Mouse (Mus musculus) thymus, adult 2 months (tissue): Measurements from ENCODE around the gene Creld1. TPM values are rescaled to one million over a fixed set of nuclear protein-coding genes. Genes with fewer than 3 reads are reported as not detected.

Source experiments
- DNase-seq: peaks from one replicate; pipeline ENCODE4 v3.0.0; 2021
- H3K27ac ChIP-seq: fragments of 200-500 bp; 2 replicates; pipeline ENCODE4 v1.5.1; 2012; ENCODE audit warnings: low read length, control low read depth; ENCODE audit not compliant: control insufficient read depth, insufficient read depth
- H3K27me3 ChIP-seq: fragments of 200-500 bp; 2 replicates; pipeline ENCODE4 v1.6.1; 2012; ENCODE audit warnings: mild to moderate bottlenecking, low read length, moderate library complexity, mixed read lengths; ENCODE audit not compliant: control insufficient read depth, insufficient read depth
- H3K36me3 ChIP-seq: fragments of 200-500 bp; 2 replicates; pipeline ENCODE4 v1.6.1; 2012; ENCODE audit warnings: mild to moderate bottlenecking, low read length, moderate library complexity; ENCODE audit not compliant: control insufficient read depth, insufficient read depth
- H3K4me1 ChIP-seq: fragments of 200-500 bp; replicated peaks from 2 replicates; pipeline ENCODE4 v1.6.1; 2012; ENCODE audit warnings: low read length; ENCODE audit not compliant: control insufficient read depth, insufficient read depth
- H3K4me3 ChIP-seq: fragments of 200-500 bp; 2 replicates; pipeline ENCODE4 v1.5.1; 2012; ENCODE audit warnings: mild to moderate bottlenecking, low read length, control low read depth, moderate library complexity; ENCODE audit not compliant: control insufficient read depth, insufficient read depth
- CTCF ChIP-seq: fragments of 200-500 bp; IDR thresholded peaks from 2 replicates; pipeline ENCODE4 v1.5.1; 2012; ENCODE audit warnings: mild to moderate bottlenecking, control low read depth, low read length, moderate library complexity, borderline replicate concordance; ENCODE audit not compliant: control insufficient read depth, poor library complexity, insufficient read depth; ENCODE audit errors: extremely low read depth
- POLR2A ChIP-seq: fragments of 200-500 bp; IDR thresholded peaks from 2 replicates; pipeline ENCODE4 v1.6.1; 2012; ENCODE audit warnings: mild to moderate bottlenecking, low read length, control low read depth, moderate library complexity; ENCODE audit not compliant: control insufficient read depth, poor library complexity, insufficient read depth; ENCODE audit errors: extremely low read depth
- WGBS: fragments of 180-500 bp; shearing (Covaris S2); methylation state at CpG from one replicate; pipeline ENCODE4 v1.1.7; 2018; 5-methylcytosine and 5-hydroxymethylcytosine counted together
- polyA plus RNA-seq: library from polyadenylated mRNA; depleted of rRNA; stranded (reverse); fragments of >200 nt; gene quantifications from 2 replicates; pipeline ENCODE4 v1.2.3, GENCODE M21; 2012

Gene Creld1
- polyA plus RNA-seq, 1 experiment, result 16.1 TPM

GRCm38 (mm10) chr6:113477353-113477752, 5.7 kb upstream of the Creld1 start:
- Histone ChIP-seq H3K27me3 (no peaks in the 10 kb centered on the region), H3K27ac (no peak overlapping the region), H3K36me3 (no peaks in the 10 kb centered on the region), H3K4me1 (peaks cover 2% of the 10 kb centered on the region), H3K4me3 (no peak overlapping the region)
- no peak for DNase-seq
- no peak for TF ChIP-seq CTCF
- TF ChIP-seq POLR2A, result no peak
- WGBS, result 86% methylated on average over 7 of the region's 7 CpGs

- DNase-seq, result no peak
- WGBS, result 95% methylated on average over 10 of the region's 10 CpGs
- H3K36me3 ChIP-seq, result no peaks in the 10 kb centered on the region
These were observed 4.2 kb upstream of the Creld1 start for GRCm38 (mm10) chr6:113478906-113479305.

GRCm38 (mm10) chr6:113480555-113481373, 2.3 kb upstream of the Creld1 start:
- H3K4me1 ChIP-seq, result peaks cover 13% of the 10 kb centered on the region
- no peaks in the 10 kb centered on the region for H3K27me3 ChIP-seq
- DNase-seq, result no peak
- 91% methylated on average over 18 of the region's 18 CpGs for WGBS
- TF ChIP-seq POLR2A, result no peak
- TF ChIP-seq CTCF, result no peak
- no peaks in the 10 kb centered on the region for H3K36me3 ChIP-seq
- no peak overlapping the region for H3K27ac ChIP-seq
- H3K4me3 ChIP-seq, result no peak overlapping the region

More at GRCm38 (mm10) chr6:113478906-113479305, 4.2 kb upstream of the Creld1 start:
- Histone ChIP-seq H3K4me1 (peaks cover 12% of the 10 kb centered on the region), H3K27me3 (no peaks in the 10 kb centered on the region), H3K4me3 (no peak overlapping the region), H3K27ac (no peak overlapping the region)
- TF ChIP-seq POLR2A, result no peak
- no peak for TF ChIP-seq CTCF

- 3% methylated on average over 63 of the region's 65 CpGs for WGBS
- TF ChIP-seq POLR2A (no peak), CTCF (no peak)
- Histone ChIP-seq H3K36me3 (no peaks in the 10 kb centered on the region), H3K27ac (peak overlapping the region; percentile 8; the same call in 1 of the 2 replicates), H3K4me3 (peak overlapping the region; percentile 70), H3K4me1 (peaks cover 21% of the 10 kb centered on the region), H3K27me3 (no peaks in the 10 kb centered on the region)
- DNase-seq, result no peak
These were observed 509 bp upstream of the Creld1 start for GRCm38 (mm10) chr6:113482477-113483099.

- Histone ChIP-seq H3K27me3 (no peaks in the 10 kb centered on the region), H3K4me3 (peak overlapping the region; percentile 70), H3K27ac (peak overlapping the region; percentile 25; the same call in 1 of the 2 replicates), H3K36me3 (no peaks in the 10 kb centered on the region), H3K4me1 (peaks cover 29% of the 10 kb centered on the region)
- WGBS, result 22% methylated on average over 10 of the region's 10 CpGs
- peak; percentile 21 for DNase-seq
- TF ChIP-seq POLR2A, result no peak
- no peak for TF ChIP-seq CTCF
These were observed 632 bp downstream of the Creld1 start for GRCm38 (mm10) chr6:113483729-113484128.

GRCm38 (mm10) chr6:113487125-113487576, 4.1 kb downstream of the Creld1 start:
- peak; percentile 27 for DNase-seq
- no peak overlapping the region for H3K4me3 ChIP-seq
- no peaks in the 10 kb centered on the region for H3K36me3 ChIP-seq
- TF ChIP-seq CTCF (no peak), POLR2A (no peak)
- H3K27ac ChIP-seq, result no peak overlapping the region
- H3K4me1 ChIP-seq, result peaks cover 32% of the 10 kb centered on the region
- 3% methylated on average over 7 of the region's 7 CpGs for WGBS
- H3K27me3 ChIP-seq, result no peaks in the 10 kb centered on the region
